ENCODE assay signal across 23 mouse cellular contexts in the genomic region with DNA sequence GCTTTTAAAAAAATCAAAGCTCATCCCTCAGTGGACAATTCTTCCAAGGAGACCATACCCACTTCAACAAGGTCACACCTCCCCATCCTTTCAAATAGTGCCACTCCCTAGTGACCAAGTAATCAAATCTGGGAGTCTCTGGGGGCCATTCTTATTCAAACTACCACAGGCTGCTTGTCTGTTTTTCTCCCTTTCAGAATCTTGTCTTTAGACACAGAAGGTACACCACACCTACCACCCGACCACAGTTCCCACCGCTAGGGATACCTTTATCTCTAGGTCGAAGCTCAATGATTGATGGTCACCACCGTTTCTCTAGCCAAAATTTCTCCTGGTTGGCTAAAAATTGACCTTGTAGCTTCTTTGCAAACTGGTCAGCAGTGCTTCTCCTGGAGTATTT.
A peak's percentile ranks its signal among the peaks of the same experiment; 100 is the strongest.
DNase-seq lines count a peak whose midpoint lies in the region.
"Had no signal": no experiment of that assay in that cellular context is flagged by ENCODE, and none has a peak within 500 bp of the region (broad histone marks: within the 10 kb centered on the region; RNA-seq: fewer than 3 reads in every experiment).

No protein-coding gene starts in this region.

- H3K9me3 ChIP-seq in heart, embryonic 10.5 days = no peaks in the 10 kb centered on the region

- H3K4me1 ChIP-seq in heart, embryonic 10.5 days = no peaks in the 10 kb centered on the region

- no peak overlapping the region for H3K27ac ChIP-seq in heart, embryonic 10.5 days

- DNase-seq in heart, embryonic 10.5 days (ENCODE audit: low spot score) = peak; percentile 71
- DNase-seq in heart, adult 8-10 months (ENCODE audit: low spot score) = no peak
- DNase-seq in ES-CJ7 (ENCODE audit: low read depth, low spot score) (peak; percentile 54), R1 (ENCODE audit: low read depth, low spot score) (peak; percentile 73), ZHBTc4 (ENCODE audit: low read depth, low spot score) (peak; percentile 59)
- DNase-seq in kidney, postnatal 14 days = no peak
- DNase-seq in frontal cortex, postnatal 10 days (ENCODE audit: low spot score in 2 of 2) = no peak
- no peak for DNase-seq in right cerebral cortex, postnatal 4 days
- DNase-seq: adrenal gland, adult 2 months; adrenal gland, adult 8-10 months; adrenal gland, postnatal 10 days; adrenal gland, postnatal 14 days; adrenal gland, postnatal 25 days; adrenal gland, postnatal 36 days; B cell, adult 2 months; cerebellum, adult 11 months; cerebellum, adult 11-12 months; cerebellum, adult 18-20 months; cerebellum, adult 2 months; cerebellum, adult 8-10 months had no signal

- no peaks in the 10 kb centered on the region for H3K27me3 ChIP-seq in heart, embryonic 10.5 days (ENCODE audit: insufficient read depth, poor library complexity, severe bottlenecking)
- H3K27me3 ChIP-seq: CH12.LX, Patski had no signal

- H3K4me3 ChIP-seq in heart, embryonic 10.5 days = no peak overlapping the region

- H3K36me3 ChIP-seq in heart, embryonic 10.5 days = no peaks in the 10 kb centered on the region
- H3K36me3 ChIP-seq: G1E had no signal

- 80% methylated on average over 4 of the region's 4 CpGs for WGBS in heart, embryonic 10.5 days

Comparison
In these comparisons a context has a peak if more than half of its experiments do, and no peak if none do; other contexts are left out.
1. DNase-seq: peak in heart, embryonic 10.5 days (single experiment), ES-CJ7 (single experiment), R1 (single experiment) and ZHBTc4 (single experiment); none in heart, adult 8-10 months (single experiment), kidney, postnatal 14 days (single experiment), frontal cortex, postnatal 10 days (0 of 2) and right cerebral cortex, postnatal 4 days (single experiment).